Mouse (Mus musculus) bone marrow, adult 2 months (tissue): ENCODE measurements around the gene Map3k3.

Experiments
- CTCF ChIP-seq: fragments of 200-500 bp; IDR thresholded peaks from 2 replicates; pipeline ENCODE4 v1.5.1; 2011; ENCODE audit warnings: low read length, control low read depth; ENCODE audit not compliant: control insufficient read depth, insufficient read depth
- POLR2A ChIP-seq: fragments of 200-500 bp; IDR thresholded peaks from 2 replicates; pipeline ENCODE4 v1.6.1; 2011; ENCODE audit warnings: low read depth, mild to moderate bottlenecking, control low read depth, low read length, borderline replicate concordance; ENCODE audit not compliant: control insufficient read depth

- peak; percentile 79 for TF ChIP-seq CTCF
- TF ChIP-seq POLR2A: no peak
Observed at GRCm38 (mm10) chr11:106158081-106158929, 73.9 kb downstream of the Map3k3 start.
